Mouse (Mus musculus): Measurements from ENCODE around the gene Scd2.
"Not testable (repeated sequence)": the region's sequence is repeated elsewhere in the genome, so short reads cannot be mapped to it uniquely, and the experiment has no call there.

Scd2 gene

GRCm38 (mm10) chr19:44297862-44298261, 4.4 kb downstream of the Scd2 start:
- DNase-seq = no peak

- no peak for DNase-seq
Observed at GRCm38 (mm10) chr19:44299078-44299477, 5.6 kb downstream of the Scd2 start.

GRCm38 (mm10) chr19:44299902-44300301, 6.4 kb downstream of the Scd2 start:
- DNase-seq = no peak

GRCm38 (mm10) chr19:44300520-44300919, 7.0 kb downstream of the Scd2 start:
- no peak for DNase-seq

GRCm38 (mm10) chr19:44301176-44301575, 7.7 kb downstream of the Scd2 start:
- DNase-seq = no peak

- no peak for DNase-seq
Observed at GRCm38 (mm10) chr19:44301671-44302305, 8.3 kb downstream of the Scd2 start.

GRCm38 (mm10) chr19:44302901-44303300, 9.4 kb downstream of the Scd2 start:
- no peak for DNase-seq

- no peak for DNase-seq
Observed at GRCm38 (mm10) chr19:44303502-44303901, 10.0 kb downstream of the Scd2 start.

- DNase-seq = no peak
Observed at GRCm38 (mm10) chr19:44304419-44304818, 10.9 kb downstream of the Scd2 start.

GRCm38 (mm10) chr19:44304851-44305510, 11.5 kb downstream of the Scd2 start:
- DNase-seq = no peak

- no peak for DNase-seq
Observed at GRCm38 (mm10) chr19:44305701-44306100, 12.2 kb downstream of the Scd2 start.

GRCm38 (mm10) chr19:44306171-44306570, 12.7 kb downstream of the Scd2 start:
- no peak for DNase-seq

GRCm38 (mm10) chr19:44307101-44307914, 13.8 kb downstream of the Scd2 start:
- DNase-seq = no peak

- no peak for DNase-seq
Observed at GRCm38 (mm10) chr19:44307915-44308470, 14.5 kb downstream of the Scd2 start.

GRCm38 (mm10) chr19:44308611-44309246, 15.3 kb downstream of the Scd2 start:
- no peak for DNase-seq

GRCm38 (mm10) chr19:44309351-44310154, 16.1 kb downstream of the Scd2 start:
- DNase-seq = no peak

- DNase-seq = not testable (repeated sequence)
Observed at GRCm38 (mm10) chr19:44310155-44310575, 16.7 kb downstream of the Scd2 start.

- DNase-seq = no peak
Observed at GRCm38 (mm10) chr19:44310814-44311213, 17.3 kb downstream of the Scd2 start.

- no peak for DNase-seq
Observed at GRCm38 (mm10) chr19:44311306-44312006, 18.0 kb downstream of the Scd2 start.

- no peak for DNase-seq
Observed at GRCm38 (mm10) chr19:44312007-44312360, 18.5 kb downstream of the Scd2 start.

GRCm38 (mm10) chr19:44313066-44313465, 19.6 kb downstream of the Scd2 start:
- DNase-seq = no peak

Data from right cerebral cortex, postnatal 14 days (tissue).